Mouse (Mus musculus) monocyte, adult 5-6 weeks (primary cell): ENCODE measurements around the gene Itgad. TPM values are rescaled to one million over a fixed set of nuclear protein-coding genes. Genes with fewer than 3 reads are reported as not detected.

ENCODE experiments used
- ATAC-seq: fragments of 153-309, 156-312 bp; replicated peaks from 2 replicates; pipeline ENCODE4 v1.8.0; 2017; ENCODE audit warnings: mild to moderate bottlenecking; ENCODE audit not compliant: low TSS enrichment, insufficient number of reproducible peaks, severe bottlenecking, poor library complexity, low FRiP score
- total RNA-seq: library from RNA; stranded (forward); fragments of 200-1000, 200-491, 200-594 nt; gene quantifications from 3 replicates; pipeline ENCODE4 v1.2.3, GENCODE M21; 2017

The Itgad gene
- total RNA-seq, 1 experiment from 2014 or later = 5.6 TPM

- ATAC-seq = no peak
Measured at GRCm38 (mm10) chr7:128266056-128266455, 111.9 kb downstream of the Itgad start.

GRCm38 (mm10) chr7:128267391-128267790 lies 113.2 kb downstream of the Itgad start:
- ATAC-seq = no peak

GRCm38 (mm10) chr7:128267813-128268212 lies 113.6 kb downstream of the Itgad start:
- ATAC-seq = no peak

- ATAC-seq = no peak
Measured at GRCm38 (mm10) chr7:128270431-128270850, 116.3 kb downstream of the Itgad start.

- ATAC-seq = no peak
Measured at GRCm38 (mm10) chr7:128271496-128271895, 117.3 kb downstream of the Itgad start.

Other genes starting within 250 kb of the Itgad start
- gene Kat8, start 241.9 kb upstream of the Itgad start, total RNA-seq = 48.9 to 58.0 TPM (median 55.2 TPM) in 3 replicates
- not detected in 3 replicates for gene Prss8, start 224.3 kb upstream of the Itgad start, total RNA-seq
- 1.1 TPM in 2 of 3 replicates, not detected in the other for gene Prss36, start 207.7 kb upstream of the Itgad start, total RNA-seq
- gene Fus, start 186.9 kb upstream of the Itgad start, total RNA-seq = 85.2 to 172 TPM (median 110 TPM) in 3 replicates
- 65.7 to 90.8 TPM (median 79.5 TPM) in 3 replicates for gene Pycard, start 160.5 kb upstream of the Itgad start, total RNA-seq
- gene Trim72, start 150.4 kb upstream of the Itgad start, total RNA-seq = 0.68 TPM in 1 of 3 replicates, not detected in the others
- gene Itgam, start 91.7 kb upstream of the Itgad start, total RNA-seq = 419 to 520 TPM (median 447 TPM) in 3 replicates
- 33.7 to 34.7 TPM in 2 of 3 replicates, not detected in the other for gene Gm49368, start 91.7 kb upstream of the Itgad start, total RNA-seq
- 189 to 316 TPM (median 230 TPM) in 3 replicates for gene Itgax, start 24.8 kb upstream of the Itgad start, total RNA-seq
- gene Cox6a2, start 52.0 kb downstream of the Itgad start, total RNA-seq = 3.0 TPM in 1 of 3 replicates, not detected in the others
- gene Armc5, start 83.0 kb downstream of the Itgad start, total RNA-seq = 9.1 to 14.9 TPM (median 11.6 TPM) in 3 replicates
- 4.9 to 6.2 TPM (median 5.5 TPM) in 3 replicates for gene 9130023H24Rik, start 83.7 kb downstream of the Itgad start, total RNA-seq
- 0.21 to 1.2 TPM in 2 of 3 replicates, not detected in the other for gene Tgfb1i1, start 92.4 kb downstream of the Itgad start, total RNA-seq
- gene Slc5a2, start 111.3 kb downstream of the Itgad start, total RNA-seq = 0.75 TPM in 1 of 3 replicates, not detected in the others
- gene BC017158, start 143.8 kb downstream of the Itgad start, total RNA-seq = 6.9 to 17.5 TPM (median 8.1 TPM) in 3 replicates